Mouse (Mus musculus) G1E (cell line): ENCODE data around the gene Egfr. TPM values are rescaled to one million over a fixed set of nuclear protein-coding genes. Genes with fewer than 3 reads are reported as not detected.

Source experiments
- ATAC-seq: 2 replicates; pipeline ENCODE4 v1.8.0; 2016; ENCODE audit warnings: mild to moderate bottlenecking; ENCODE audit not compliant: insufficient number of reproducible peaks, poor library complexity, low FRiP score, severe bottlenecking; ENCODE audit errors: extremely low read depth
- DNase-seq: peaks from one replicate; pipeline ENCODE4 v3.0.0; 2012; ENCODE audit warnings: low spot score
- H3K27me3 ChIP-seq: 2 replicates; pipeline ENCODE4 v1.6.1; 2012; ENCODE audit warnings: mild to moderate bottlenecking, low read length, inconsistent platforms; ENCODE audit not compliant: insufficient read depth
- H3K36me3 ChIP-seq: replicated peaks from 2 replicates; pipeline ENCODE3; 2012; ENCODE audit warnings: mild to moderate bottlenecking, inconsistent platforms
- H3K4me1 ChIP-seq: 2 replicates; pipeline ENCODE4 v1.6.1; 2012; ENCODE audit warnings: low read depth, low read length, inconsistent platforms, mixed read lengths; ENCODE audit not compliant: insufficient read depth
- H3K4me3 ChIP-seq: 2 replicates; pipeline ENCODE4 v1.5.1; 2012; ENCODE audit warnings: low read depth, mild to moderate bottlenecking, inconsistent platforms, low read length, moderate library complexity, mixed read lengths
- H3K9me3 ChIP-seq: replicated peaks from 2 replicates; pipeline ENCODE4 v1.6.1; 2012; ENCODE audit warnings: inconsistent platforms
- CTCF ChIP-seq: IDR thresholded peaks from 2 replicates; pipeline ENCODE4 v1.5.1; 2012; ENCODE audit warnings: low read depth, low read length, inconsistent platforms, mixed read lengths
- GATA1 ChIP-seq: IDR thresholded peaks from 2 replicates; pipeline ENCODE4 v1.6.1; 2012; ENCODE audit warnings: borderline replicate concordance, low read length, inconsistent platforms, mixed read lengths
- GATA2 ChIP-seq: IDR thresholded peaks from 2 replicates; pipeline ENCODE4 v1.6.1; 2012; ENCODE audit warnings: low read depth, low read length, inconsistent platforms, borderline replicate concordance
- POLR2AphosphoS5 ChIP-seq: IDR thresholded peaks from 2 replicates; pipeline ENCODE4 v1.6.1; 2012; ENCODE audit warnings: low read depth, low read length, inconsistent platforms; ENCODE audit not compliant: insufficient replicate concordance
- TAL1 ChIP-seq: conservative IDR thresholded peaks from 2 replicates; pipeline ENCODE4 v1.6.1; 2012; ENCODE audit warnings: low read depth, low read length, inconsistent platforms, mixed read lengths
- polyA plus RNA-seq: library from polyadenylated mRNA; stranded (reverse); fragments of >175 nt; gene quantifications from 2 replicates; pipeline ENCODE4 v1.2.3, GENCODE M21; 2012
- total RNA-seq, 2 experiments: library from RNA; stranded (forward) in 1 of 2; stranded (reverse) in 1 of 2; fragments of 200-1000 nt in 1 of 2; fragments of >200 nt in 1 of 2; fragmentation: Nextera tagmentation in 1 of 2; gene quantifications; 2 replicates each; pipeline ENCODE4 v1.2.3; 2014 to 2017

The Egfr gene
- total and polyA plus RNA-seq, 3 experiments, result 0.05 TPM; not detected in 2

DNA sequence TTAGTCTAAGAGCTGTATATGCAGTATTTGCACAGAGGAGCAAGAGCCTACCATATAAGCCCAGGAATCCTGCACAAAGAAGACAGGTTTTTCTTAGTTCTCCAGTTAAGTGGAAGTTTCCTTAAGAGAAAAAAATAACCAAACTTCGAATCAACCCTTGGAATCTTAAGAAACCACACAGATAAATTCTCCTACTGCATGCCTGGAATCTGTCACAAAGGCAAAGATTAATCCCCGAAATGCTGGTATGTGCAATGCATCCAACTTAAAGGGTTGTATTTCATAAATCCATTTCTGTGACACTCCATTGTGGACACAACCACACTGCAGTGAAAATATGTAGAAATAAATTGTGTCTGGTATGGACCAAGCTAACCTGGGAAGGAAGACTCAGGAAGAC, 102.1 kb downstream of the Egfr start:
- TF ChIP-seq CTCF (no peak), GATA2 (no peak), TAL1 (no peak), GATA1 (no peak), POLR2AphosphoS5 (no peak)
- Histone ChIP-seq H3K27me3 (no peaks in the 10 kb centered on the region), H3K9me3 (no peaks in the 10 kb centered on the region), H3K4me1 (no peaks in the 10 kb centered on the region), H3K36me3 (no peaks in the 10 kb centered on the region), H3K4me3 (no peak overlapping the region)
- DNase-seq, result no peak
- no peak for ATAC-seq

DNA sequence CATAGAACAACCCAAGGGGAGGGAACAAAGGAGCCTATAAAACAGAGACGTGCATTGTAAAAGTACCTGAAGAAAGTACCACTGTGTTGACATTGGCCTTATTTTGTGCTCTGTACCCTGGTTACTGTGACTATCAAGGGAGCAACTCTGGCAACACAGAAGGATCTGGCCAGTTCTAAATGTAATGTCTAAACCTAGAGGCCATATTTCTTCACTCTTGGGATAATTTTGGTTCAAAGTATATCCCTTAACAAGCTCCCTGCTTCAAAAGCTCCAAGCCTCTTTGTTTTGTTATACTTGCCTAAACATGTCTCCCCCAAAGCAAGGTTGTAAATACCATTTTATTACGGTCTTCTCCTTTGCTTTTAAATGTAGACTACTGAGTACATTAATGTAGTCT, 105.3 kb downstream of the Egfr start:
- Histone ChIP-seq H3K27me3 (peaks cover 5% of the 10 kb centered on the region), H3K9me3 (no peaks in the 10 kb centered on the region), H3K36me3 (no peaks in the 10 kb centered on the region), H3K4me1 (no peaks in the 10 kb centered on the region), H3K4me3 (no peak overlapping the region)
- DNase-seq (no peak), ATAC-seq (no peak)
- TF ChIP-seq POLR2AphosphoS5 (no peak), TAL1 (no peak)

- no peak for TF ChIP-seq CTCF
- no peak for TF ChIP-seq GATA2
- TF ChIP-seq POLR2AphosphoS5, result no peak
- no peak for TF ChIP-seq GATA1
- no peak for TF ChIP-seq TAL1
These were observed 109.0 kb downstream of the Egfr start for GRCm38 (mm10) chr11:16861037-16861436.

DNA sequence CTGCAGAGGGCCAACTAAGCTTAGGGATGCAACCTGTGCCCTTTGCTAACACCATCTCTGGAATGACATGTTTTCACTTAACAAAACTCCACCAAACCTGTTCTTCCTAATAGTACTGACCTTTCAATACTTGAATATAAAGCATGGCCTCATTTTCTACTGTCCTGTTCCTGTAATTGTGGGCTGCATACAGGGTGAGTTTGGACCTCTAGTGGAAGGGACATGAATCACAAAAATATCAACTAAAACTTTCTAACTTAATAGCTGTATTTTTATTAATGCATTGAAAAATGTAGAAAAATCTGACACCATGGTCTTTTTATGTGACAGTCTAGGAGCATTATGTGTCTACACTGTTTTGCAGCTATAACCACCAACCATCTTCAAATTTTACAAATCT, 111.5 kb downstream of the Egfr start:
- TF ChIP-seq TAL1, result no peak
- no peak for TF ChIP-seq GATA1
- no peak for TF ChIP-seq GATA2
- TF ChIP-seq POLR2AphosphoS5, result no peak
- no peak for TF ChIP-seq CTCF
- Histone ChIP-seq H3K27me3 (peaks cover 5% of the 10 kb centered on the region), H3K9me3 (no peaks in the 10 kb centered on the region), H3K36me3 (no peaks in the 10 kb centered on the region), H3K4me1 (no peaks in the 10 kb centered on the region), H3K4me3 (no peak overlapping the region)
- DNase-seq (no peak), ATAC-seq (no peak)

More at GRCm38 (mm10) chr11:16861037-16861436, 109.0 kb downstream of the Egfr start:
- ATAC-seq (no peak), DNase-seq (no peak)
- Histone ChIP-seq H3K36me3 (no peaks in the 10 kb centered on the region), H3K4me3 (no peak overlapping the region), H3K9me3 (no peaks in the 10 kb centered on the region), H3K4me1 (no peaks in the 10 kb centered on the region), H3K27me3 (peaks cover 5% of the 10 kb centered on the region)

- Histone ChIP-seq H3K27me3 (peaks cover 11% of the 10 kb centered on the region), H3K9me3 (no peaks in the 10 kb centered on the region), H3K36me3 (no peaks in the 10 kb centered on the region), H3K4me1 (no peaks in the 10 kb centered on the region), H3K4me3 (no peak overlapping the region)
- DNase-seq (no peak), ATAC-seq (no peak)
- TF ChIP-seq POLR2AphosphoS5, result no peak
- TF ChIP-seq TAL1, result no peak
- no peak for TF ChIP-seq GATA2
- no peak for TF ChIP-seq CTCF
- TF ChIP-seq GATA1, result no peak
These were observed 113.1 kb downstream of the Egfr start for GRCm38 (mm10) chr11:16864980-16865561.

GRCm38 (mm10) chr11:16868051-16868450, 116.0 kb downstream of the Egfr start:
- ATAC-seq, result no peak
- peaks cover 6% of the 10 kb centered on the region; the same call in 1 of the 2 replicates for H3K27me3 ChIP-seq
- no peaks in the 10 kb centered on the region for H3K36me3 ChIP-seq
- no peaks in the 10 kb centered on the region for H3K9me3 ChIP-seq
- DNase-seq, result no peak
- H3K4me1 ChIP-seq, result no peaks in the 10 kb centered on the region
- TF ChIP-seq CTCF, result no peak
- H3K4me3 ChIP-seq, result no peak overlapping the region

DNA sequence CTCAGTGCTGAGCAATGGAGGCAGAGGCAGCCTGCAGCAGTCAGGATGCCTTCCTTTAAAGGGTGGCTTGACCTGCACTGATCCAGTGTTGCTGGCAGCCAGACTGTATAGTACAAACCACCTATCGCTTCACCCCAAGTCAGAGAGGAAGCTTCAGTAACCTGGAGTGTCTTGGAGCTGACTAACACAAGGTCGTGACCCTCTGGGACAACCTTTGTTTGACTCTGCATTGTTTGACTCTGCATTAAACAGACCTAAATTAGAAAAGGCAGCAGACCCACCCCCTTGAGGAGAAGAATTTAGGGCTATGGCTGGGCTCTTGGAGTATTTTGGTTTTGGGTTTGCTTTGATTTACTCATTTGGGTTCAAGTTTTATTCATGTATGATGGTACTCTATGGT, 117.5 kb downstream of the Egfr start:
- ATAC-seq (no peak), DNase-seq (no peak)
- Histone ChIP-seq H3K9me3 (no peaks in the 10 kb centered on the region), H3K27me3 (peaks cover 6% of the 10 kb centered on the region; the same call in 1 of the 2 replicates), H3K4me3 (no peak overlapping the region), H3K36me3 (no peaks in the 10 kb centered on the region), H3K4me1 (no peaks in the 10 kb centered on the region)
- TF ChIP-seq GATA1 (no peak), TAL1 (no peak), POLR2AphosphoS5 (no peak), CTCF (no peak), GATA2 (no peak)
